Mouse (Mus musculus) monocyte, adult 2 months (primary cell): ENCODE data around the gene Anks1.

Experiments
- DNase-seq, 2 experiments: peaks; one replicate each; pipeline ENCODE4 v3.0.0; 2022; ENCODE audit warnings: low spot score in 2 of 2, low read depth in 1 of 2

The Anks1 gene

DNA sequence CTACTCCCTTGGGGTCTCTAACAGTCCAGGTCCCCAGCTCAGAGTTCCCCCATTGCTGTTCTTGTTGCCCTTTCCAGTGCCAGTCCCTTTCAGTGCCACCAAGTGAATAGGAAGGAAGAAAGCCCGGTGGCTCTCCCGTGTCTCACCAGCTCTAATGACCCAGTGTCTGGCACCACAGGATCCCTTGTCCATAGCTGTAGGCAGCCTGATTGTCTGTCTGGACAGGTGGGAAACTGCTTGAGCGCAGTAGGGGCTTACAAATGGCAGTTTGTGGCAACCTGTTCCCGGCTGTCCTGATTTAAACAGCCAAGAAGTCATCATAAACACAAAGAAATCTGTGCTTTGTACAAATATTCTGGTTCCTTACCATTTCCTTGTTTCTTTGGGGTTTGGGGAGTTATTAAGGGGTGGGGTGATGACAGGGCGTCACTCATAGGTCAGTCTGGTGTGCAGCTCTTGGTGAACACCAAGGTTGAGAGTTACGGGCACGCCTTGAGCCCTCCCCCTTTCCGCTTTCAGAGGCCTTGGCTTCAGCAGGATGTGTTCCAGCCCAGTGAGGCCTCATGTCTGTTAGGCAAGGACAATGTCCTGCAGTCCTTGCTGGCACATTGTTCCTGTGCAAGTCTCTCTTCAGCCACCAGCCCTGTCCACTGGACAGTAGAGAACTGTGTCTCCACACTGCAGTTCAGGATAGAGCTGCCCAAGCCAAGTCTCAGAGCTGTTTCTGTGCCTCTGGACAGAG, 107.1 kb downstream of the Anks1 start:
- DNase-seq = no peak

DNA sequence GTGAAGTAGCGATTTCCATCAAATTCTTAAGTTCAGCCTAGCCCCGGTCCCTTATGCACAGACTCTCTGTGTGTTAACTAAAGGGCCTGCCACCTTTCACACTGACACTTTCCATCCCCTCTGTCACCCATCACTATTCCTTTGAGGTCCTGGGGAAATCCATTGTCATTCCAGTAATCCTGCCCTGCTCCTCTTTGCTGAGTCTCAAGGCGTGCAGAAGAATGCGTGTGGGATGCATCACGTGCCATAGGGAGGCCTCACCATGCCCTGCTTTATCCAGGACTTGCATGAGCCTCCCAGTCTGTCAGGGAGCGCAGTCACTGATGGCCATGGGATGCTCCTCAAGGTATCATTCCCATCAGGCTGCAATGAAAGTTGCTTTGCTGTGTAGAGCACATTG, 109.2 kb downstream of the Anks1 start:
- DNase-seq = no peak

DNA sequence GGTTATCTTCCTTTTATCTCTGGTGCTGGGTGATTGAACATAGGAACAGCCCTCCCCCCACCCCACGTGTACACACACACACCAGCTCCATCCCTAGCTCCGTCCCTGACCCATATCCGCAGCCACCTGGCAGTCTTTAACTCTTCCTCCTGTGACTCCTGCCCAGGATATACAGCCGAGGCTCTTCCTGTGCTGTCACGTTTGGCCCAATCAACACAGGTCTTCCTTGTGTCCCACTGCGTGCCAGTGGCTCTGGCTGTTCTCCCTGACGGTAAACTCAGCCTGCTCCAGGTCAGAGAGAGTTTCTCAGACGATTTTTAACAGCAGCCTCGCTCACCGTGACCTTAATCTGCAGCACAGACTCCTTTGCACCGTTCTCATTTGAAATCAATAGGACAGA, 109.7 kb downstream of the Anks1 start:
- DNase-seq = no peak

DNA sequence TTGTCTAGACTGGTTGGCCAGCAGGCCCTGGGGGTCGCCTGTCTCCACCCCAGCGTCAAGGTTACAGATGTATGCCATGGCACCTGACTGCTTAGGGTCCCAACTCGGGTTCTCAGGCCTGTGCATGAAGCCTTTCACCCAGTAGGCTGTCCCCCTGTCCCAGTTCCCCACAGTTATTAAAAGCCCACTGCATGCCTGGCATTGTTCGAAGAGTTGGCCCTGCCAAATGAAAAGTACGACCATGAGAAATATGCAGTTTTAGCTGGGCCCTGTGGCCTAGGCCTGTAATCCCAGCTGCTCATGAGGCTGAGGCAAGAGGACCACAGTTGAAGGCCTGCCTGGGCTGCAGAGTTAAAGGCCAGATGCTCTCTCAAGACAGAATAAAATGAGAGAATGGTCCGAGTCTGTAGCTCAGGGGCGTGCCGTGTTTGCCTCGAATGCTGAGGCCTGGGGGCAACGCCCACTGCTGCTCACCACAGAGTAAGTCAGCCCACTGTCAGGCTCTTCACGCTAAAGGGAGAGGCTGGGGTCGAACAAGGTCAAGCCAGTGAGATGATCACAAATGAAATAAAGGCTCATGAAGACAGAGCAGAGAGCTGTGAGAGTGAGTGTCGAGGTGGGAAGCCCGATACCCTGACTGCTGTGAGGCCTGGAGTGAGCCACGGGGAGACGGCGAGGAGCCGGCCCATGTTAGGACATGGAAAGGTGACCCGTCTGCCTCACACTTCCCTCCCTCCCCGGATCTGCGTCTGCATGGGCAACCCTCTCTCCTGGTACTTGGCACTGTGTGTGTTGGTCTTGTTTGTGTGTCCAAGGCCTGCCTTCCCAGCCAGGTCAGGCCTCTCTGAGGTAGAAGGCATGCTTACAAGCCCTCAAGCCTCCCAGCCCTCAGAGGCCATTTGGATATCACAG, 110.9 kb downstream of the Anks1 start:
- DNase-seq = no peak

DNA sequence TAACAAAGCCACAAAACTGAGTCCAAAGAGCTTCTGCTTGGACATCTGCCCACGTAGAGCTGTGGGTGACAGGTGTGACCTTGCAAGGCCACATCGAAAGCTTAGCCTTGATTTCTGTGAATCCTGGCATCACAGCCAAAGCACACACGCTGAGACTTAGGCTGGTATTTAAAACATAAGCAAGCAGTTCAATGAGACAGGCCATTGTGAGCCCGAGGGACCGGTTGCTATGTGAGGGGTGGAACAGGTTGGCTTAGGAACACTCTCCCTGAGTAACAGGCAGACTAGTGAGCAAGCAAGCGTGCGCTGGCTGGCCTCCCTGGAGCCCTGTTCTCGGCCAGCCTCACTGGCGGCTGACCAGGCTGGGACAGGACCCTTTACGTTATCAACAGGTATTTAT, 112.8 kb downstream of the Anks1 start:
- DNase-seq = no peak

DNA sequence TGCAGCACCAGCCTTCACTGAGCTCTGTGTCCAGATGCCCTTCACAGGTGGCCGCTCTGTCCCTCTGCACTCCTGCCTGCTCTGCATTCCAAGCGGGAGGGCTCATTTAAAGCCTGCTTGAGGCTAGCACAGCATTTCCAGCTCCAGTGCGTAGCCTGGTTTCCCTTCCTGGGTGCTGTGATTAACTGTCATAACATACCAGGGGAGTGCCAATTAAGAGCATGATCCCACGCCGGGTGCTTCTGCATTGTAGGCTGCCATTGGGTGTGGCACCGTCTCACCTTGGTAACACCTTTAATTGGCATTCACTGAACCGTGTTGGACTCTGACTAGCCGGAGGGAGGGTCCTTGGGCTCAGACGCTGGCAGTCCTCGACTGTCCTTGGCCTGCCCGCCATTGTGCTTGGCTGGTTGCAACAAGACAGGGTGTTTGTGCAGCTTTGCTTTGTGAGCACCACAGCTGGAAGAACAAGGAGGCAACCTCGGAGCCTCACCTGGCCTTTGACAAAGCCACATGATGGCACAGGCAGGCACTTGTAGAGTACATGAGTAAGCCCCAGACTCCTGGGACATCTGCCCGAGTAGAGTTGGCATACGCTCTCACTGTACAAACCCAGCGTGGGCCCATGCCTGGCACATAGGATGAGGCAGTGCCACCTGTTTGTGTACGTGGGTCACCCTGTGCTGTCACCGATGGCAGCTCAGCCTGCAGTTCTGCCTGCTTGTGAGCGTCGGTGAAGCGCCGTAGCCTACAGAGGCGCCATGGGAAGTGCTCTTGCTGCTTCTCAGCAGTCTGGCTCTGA, 113.9 kb downstream of the Anks1 start:
- no peak for DNase-seq

DNA sequence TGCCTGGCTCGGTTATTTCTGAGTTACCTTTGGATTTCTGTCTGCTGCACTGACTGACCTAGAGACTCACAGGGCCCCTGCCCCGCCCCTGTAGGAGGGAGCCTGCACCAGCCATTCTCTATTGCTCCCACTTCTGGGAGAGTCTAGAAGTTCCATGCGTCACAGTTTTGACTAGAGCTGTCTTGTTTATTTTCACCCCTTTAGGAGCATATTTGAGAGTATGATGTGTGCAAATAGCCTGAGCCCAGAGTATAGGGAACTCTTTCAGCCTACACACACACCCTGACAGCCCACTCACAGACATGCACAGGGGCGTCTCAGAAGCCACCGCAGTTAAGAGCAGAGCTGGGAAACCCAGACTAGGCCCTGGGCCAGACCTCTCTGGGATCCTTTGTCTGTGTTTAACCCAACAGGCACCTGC, 116.4 kb downstream of the Anks1 start:
- no peak for DNase-seq

DNA sequence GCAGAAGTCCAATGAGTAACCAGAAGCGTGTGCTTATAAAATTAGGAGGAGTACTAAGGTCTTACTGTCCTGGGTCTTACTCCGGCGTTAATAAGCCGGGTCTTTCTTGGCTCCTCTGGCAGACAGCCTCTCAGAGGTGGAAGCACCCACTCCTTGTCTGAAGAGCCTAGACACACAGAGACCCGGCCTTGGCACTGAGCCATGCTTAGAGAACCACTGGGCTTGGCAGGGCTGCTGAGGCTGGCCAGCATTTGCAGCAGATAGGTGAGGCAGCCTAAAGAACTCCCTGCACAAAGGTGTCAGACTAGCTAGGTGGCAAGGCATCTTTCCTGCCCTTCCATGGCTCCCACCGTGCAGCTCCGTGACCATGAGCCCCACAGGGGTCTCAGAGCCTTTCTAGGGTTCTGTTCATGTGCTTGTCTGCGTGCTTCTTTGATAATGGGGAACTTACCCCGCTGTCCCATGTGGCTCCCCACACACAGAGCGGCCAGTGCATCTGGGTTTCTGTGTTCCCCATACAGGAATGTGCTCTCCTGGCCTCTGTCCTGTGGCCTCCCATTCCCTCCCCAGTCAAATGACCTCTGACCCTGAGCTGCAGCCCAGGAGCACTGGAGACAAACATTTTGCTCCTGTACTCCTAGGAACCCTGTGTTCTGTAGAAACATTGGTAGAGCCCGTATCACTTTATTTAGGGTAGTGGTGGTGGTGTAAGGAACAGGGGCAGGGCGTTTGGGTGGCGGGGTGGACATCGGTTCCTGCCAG, 117.2 kb downstream of the Anks1 start:
- no peak for DNase-seq

DNA sequence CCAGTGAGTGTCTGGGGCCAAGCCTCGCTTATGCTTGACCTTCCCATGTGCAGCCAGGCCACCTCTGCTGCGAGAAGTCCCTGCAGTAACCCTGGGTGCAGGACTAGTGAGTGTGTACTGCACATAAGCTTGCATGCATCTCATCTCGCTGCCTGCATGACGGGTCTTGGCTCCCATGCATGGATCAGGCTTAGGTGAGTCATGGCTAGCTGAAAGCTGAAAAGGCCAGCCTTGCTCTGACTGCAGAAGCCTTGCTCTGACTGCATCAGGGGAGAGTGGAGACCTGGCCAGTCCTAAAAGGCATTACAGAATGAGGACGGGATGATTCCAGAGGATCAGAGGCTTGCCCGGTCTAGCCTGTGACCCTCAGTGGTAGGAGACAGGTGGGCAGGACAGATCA, 118.1 kb downstream of the Anks1 start:
- DNase-seq = no peak

DNA sequence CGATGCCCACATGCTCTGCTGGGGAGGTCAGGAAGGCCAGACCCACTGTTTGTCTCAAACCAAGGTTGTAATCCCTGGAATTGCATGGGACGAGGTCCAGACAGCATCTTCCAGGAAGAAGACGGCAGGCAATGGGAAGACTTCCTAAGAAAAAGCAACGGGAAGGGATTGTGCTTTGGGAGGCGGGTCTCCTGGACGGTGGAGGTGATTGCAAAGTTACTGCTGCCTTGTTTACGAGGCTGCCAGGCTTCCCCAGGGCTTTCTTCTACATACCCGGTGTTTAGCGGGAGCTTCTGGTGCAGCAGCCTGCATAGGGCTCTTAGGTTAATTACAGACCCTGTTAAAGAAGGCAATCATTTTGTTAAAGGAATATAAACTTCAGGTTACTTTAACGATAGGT, 119.1 kb downstream of the Anks1 start:
- no peak for DNase-seq

DNA sequence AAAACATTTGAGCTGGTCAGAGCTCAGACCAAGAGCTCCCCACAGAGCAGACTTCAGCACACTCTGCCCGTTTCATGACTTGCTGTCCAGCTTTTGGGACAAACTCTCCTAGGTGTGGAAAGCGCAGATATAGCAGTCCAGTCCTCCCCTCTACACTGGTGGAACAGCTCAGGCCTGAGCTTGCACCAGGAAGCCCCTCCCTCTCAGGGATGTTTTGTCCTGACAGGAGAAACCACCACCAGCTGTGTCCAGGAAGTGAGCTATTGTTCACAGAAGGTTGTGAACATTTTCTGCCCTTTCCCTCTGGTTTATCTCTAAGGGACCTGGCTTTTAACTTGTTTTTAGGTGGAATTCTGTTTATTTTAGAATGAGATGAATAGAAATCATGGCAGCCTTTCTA, 120.2 kb downstream of the Anks1 start:
- DNase-seq = no peak

DNA sequence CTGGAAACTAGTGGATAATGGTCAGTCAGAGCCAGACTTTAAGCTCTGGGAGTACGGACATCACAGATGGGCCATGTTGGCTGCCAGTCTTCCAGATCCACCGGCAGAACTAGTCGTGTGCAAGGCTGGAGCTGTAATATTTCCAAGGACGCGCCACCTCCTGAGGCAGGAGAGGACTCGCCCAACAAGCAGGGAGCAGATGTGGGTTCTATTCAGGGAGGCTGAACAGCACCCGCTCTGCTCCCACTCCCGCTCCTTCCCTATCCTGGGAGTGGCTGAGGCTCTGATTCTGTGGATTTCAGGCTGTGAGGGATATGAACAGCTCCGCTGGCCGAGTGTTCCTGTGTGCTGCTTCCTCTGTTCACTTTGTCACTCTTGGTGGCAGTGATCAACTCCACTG, 121.3 kb downstream of the Anks1 start:
- no peak for DNase-seq

DNA sequence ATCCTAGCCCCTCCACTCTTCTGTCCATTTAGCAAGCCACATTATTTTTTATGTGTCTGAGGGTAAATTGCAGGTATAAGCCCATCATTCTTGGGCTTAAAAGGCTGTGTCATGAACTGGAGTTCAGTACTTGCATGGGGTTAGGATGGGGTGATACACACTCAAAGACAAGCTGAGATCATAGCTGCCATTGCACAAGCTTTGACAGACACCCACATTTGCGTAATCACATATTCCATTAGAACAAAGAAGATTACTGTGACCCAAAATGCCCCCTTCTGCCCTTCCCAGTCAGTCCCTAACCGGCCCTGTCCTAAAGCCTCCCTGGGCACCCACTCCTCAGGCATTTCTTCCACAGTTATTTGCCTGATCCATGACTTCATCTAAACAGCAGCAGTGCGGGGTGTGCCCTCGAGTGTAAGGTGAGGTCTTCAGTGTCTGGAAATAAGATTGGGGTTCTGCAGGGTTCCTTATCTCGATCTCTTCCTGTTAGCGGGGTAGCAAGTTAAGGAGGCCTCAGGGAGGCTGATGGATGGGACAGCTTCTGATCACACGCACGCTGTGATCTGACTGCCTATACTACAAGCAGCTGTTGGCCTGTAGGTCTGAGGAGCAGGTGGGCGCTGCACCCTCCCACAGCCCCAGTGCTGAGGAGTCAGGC, 122.3 kb downstream of the Anks1 start:
- no peak for DNase-seq

DNA sequence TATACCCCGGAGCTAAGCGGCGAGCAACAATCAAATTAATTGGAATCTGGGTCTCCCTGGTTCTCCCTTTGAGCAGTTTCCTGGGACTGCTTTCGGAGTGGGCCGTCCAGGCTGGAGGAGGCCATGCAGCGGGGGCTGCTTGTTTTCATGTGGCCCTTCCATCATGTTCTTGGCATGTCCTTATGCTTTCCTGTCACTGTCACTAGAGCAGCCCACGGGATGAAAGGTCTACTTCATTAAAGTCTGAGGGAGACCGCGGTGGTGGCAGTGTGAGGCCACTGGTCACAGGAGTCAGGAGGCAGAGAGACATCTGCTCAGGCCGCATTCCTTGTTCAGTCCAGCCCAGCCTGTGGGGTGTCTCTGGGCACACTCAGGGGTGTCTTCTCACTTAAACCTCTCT, 123.1 kb downstream of the Anks1 start:
- DNase-seq = no peak

DNA sequence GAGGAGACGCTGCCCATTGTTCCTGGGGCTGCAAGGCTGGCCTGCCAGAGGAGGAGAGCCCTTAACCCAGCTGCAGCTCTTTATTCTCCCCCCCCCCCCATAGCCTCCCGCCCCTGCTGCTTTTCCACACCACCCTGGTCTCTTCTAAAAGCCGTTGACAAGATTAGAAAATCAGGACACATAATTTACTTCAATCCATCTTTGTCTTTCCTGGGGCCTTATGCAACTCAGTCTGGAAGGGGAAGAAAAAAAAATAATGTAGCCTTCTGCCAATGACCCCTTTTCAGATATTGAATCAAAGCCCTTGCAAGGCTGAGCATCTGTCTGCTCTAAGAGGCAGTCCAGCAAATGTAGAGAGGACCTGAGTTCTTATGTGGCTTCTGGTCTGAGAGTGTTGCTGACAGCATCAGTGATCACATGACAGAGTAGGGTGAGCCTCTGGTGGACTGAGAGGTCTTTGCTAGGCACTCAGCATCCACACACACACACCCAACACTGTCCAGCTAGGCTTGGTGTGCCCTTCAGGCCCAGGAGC, 124.0 kb downstream of the Anks1 start:
- no peak for DNase-seq

DNA sequence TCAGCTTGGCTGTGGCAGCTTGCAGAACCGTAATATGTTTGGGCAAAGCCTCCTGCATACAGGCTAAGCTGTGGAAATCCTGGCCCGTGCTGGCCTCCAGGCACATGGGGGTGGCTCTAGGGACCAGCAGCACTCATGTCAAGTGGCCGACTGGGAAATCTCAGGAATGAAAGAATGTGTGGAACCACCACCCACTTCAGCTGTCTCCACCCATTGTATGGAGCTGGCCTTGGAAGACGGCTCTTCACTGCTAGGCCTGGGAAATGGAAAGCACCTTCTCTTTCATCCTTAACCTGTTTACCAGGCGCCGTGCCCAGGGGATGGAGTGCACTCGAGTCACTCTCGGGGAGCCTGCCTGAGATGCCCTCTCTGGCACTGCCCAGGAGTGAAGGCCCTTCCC, 125.9 kb downstream of the Anks1 start:
- DNase-seq = no peak

DNA sequence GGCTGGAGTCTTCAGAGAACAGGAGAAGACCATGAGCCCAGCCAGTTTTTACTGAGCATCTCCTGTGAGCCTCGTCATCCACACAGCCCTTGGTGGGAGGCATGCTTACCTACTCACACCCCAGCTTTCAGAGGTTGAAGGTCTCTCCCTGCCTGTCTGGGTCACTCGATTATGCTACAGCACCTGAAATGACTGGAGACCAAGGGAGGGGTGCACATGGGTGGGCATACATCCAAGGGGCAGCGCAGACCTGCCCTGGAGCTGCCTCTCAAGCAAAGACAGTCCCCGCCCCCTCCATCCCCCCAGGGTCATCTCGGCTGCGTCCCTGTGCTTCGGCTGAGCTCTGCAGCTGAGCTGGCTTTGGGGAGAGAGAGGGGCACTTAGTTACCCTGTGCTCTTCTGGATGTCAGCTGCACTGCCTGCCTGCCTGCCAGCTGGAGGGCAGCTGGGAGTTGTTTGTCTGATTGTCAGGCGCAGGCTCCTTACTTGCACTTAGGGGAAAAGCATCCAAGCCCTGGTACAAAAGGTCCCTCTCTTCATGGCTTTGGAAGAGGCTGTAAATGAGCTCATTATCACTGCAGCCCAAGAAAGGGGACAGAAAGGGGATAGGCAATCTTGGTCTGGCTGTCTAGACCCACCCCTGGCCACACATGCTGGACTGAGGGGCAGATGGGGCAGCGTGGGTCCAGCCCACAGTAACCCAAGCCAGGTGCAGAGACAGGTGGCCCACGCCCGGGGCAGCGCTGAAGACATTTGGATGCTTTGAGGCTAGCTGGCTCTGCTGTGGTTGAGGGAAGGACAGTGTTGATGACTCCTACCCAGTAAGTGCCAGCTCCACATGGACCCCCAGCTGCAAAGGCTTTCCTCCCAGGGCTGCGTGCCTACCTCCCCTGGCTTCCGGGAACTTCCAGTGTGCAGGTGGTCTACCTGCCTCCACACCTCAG, 128.0 kb downstream of the Anks1 start:
- DNase-seq = no peak

DNA sequence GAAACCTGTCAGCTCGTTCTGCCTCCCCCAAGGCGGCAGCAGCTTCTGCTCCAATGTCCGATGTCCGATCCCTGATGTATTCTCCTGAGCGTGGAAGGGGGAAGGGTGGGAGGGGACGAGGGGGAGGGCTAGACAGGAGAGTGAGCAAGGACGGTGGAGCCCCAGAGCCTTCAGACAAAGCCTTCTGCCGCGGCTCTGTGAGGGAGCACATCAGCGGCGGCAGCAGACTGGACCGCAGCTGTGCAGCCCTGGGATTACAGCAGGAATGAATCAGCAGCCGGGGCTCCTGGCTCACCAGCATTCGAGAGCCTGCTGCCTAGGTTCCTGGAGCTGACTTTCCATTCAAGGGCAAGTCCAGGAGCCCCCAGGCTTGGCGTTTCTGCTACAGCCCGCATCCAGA, 131.5 kb downstream of the Anks1 start:
- DNase-seq = no peak

DNA sequence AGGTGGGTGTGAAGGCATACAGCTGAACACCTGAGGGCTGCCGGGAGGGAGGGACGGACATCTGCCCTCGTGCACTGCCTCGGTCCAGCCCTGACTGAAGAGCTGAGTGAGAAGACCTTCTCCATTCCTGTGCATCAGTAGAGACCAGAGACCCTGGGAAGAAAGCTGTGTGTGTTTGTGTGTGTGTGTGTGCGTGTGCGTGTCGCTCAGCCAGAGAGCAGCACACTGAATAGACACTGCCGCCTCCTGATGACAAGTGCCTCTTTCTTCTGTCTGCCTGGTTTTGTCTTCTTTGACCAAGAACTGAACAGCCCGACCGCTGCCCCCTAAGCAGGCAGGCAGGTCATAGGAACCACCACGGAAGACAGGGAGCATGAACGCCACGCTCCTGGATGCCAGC, 132.2 kb downstream of the Anks1 start:
- no peak for DNase-seq
